9 mouse cellular contexts compared by ENCODE assay signal in genomic region chr3:107630682-107631522, GRCm38 (mm10). TPM values are rescaled to one million over a fixed set of nuclear protein-coding genes. Genes with fewer than 3 reads are reported as not detected.
DNase-seq lines count a peak whose midpoint lies in the region; ATAC-seq and TF ChIP-seq lines count a peak whose summit lies in the region.
"Had no signal": no experiment of that assay in that cellular context is flagged by ENCODE, and none has a peak within 500 bp of the region (broad histone marks: within the 10 kb centered on the region; RNA-seq: fewer than 3 reads in every experiment).

TSS of gene Gm10961 (plus strand) at chr3:107631322.

- intact Hi-C loops in left cerebral cortex, postnatal 14 days (cut with DNase I), result loop anchor here (5.0 kb wide), 1 partner anchor 56 kb away; no protein-coding TSS in a partner anchor

- H3K4me1 ChIP-seq in forebrain, embryonic 15.5 days, result peaks cover 21% of the 10 kb centered on the region

- H3K27ac ChIP-seq in forebrain, embryonic 15.5 days (replicated peaks), result peak within 1 kb of the TSS; percentile 99

- TF ChIP-seq POLR2A in brain, embryonic 14.5 days (IDR thresholded peaks at IDR 0.05; ENCODE audit: borderline replicate concordance, extremely low read depth, insufficient read depth, insufficient read length, poor library complexity, severe bottlenecking), result no peak

- no peak for TF ChIP-seq CTCF in brain, embryonic 14.5 days (IDR thresholded peaks at IDR 0.05; ENCODE audit: borderline replicate concordance, extremely low read depth, insufficient read depth, insufficient read length)

- ATAC-seq in forebrain, embryonic 15.5 days (replicated peaks), result peak; percentile 80
- peak; percentile 36 for ATAC-seq in inflammation-experienced regulatory T-cells, adult 6 months
- peak; percentile 35 for ATAC-seq in megakaryocyte progenitor cell, adult 5-6 weeks (replicated peaks; ENCODE audit: poor library complexity)

- H3K27me3 ChIP-seq in forebrain, embryonic 15.5 days, result no peaks in the 10 kb centered on the region

- under 1% methylated on average over 48 of the region's 48 CpGs for WGBS in forebrain, embryonic 15.5 days

- H3K9ac ChIP-seq in forebrain, embryonic 15.5 days (replicated peaks), result peak within 1 kb of the TSS; percentile 100

- H3K4me2 ChIP-seq in forebrain, embryonic 15.5 days (replicated peaks), result peak within 1 kb of the TSS; percentile 70

- DNase-seq in spleen, postnatal 36 days (ENCODE audit: low spot score in 2 of 2), result peak; percentile 11 to 12
- DNase-seq in spleen, postnatal 4 days (ENCODE audit: low spot score in 2 of 2), result no peak
- peak; percentile 76 for DNase-seq in brain, embryonic 14.5 days (ENCODE audit: low read depth)
- peak; percentile 35 to 61 for DNase-seq in left cerebral cortex, postnatal 14 days (ENCODE audit: low spot score in 2 of 2)
- peak; percentile 71 for DNase-seq in telencephalon, adult 2 months (ENCODE audit: low read depth, low spot score)

- H3K9me3 ChIP-seq in forebrain, embryonic 15.5 days, result no peaks in the 10 kb centered on the region

- H3K36me3 ChIP-seq in forebrain, embryonic 15.5 days, result peaks cover 26% of the 10 kb centered on the region

- H3K4me3 ChIP-seq in forebrain, embryonic 15.5 days, result peak within 1 kb of the TSS; percentile 82

RNA-seq across cellular contexts. Expression of gene Gm10961, which starts in this region (rescaled TPM):
- polyA plus RNA-seq in brain, embryonic 14.5 days (2012; rRNA removed), result not detected in 2 replicates
- polyA plus RNA-seq in forebrain, embryonic 15.5 days (2015; fragmentation: Nextera tagmentation; extraction: Ambion mirVana), result not detected in 2 replicates
- not detected for polyA plus RNA-seq in inflammation-experienced regulatory T-cells, adult 6 months (2017; shearing (Covaris generic))
- not detected for total RNA-seq in left cerebral cortex, postnatal 14 days (2021)
- not detected in 2 replicates for total RNA-seq in megakaryocyte progenitor cell, adult 5-6 weeks (2015)
- total RNA-seq in megakaryocyte progenitor cell, adult 5-6 weeks (2017), result not detected in 2 replicates
- total RNA-seq: heart, postnatal 36 days had no signal

Comparison
In these comparisons a context has a peak if more than half of its experiments do, and no peak if none do; other contexts are left out.
1. DNase-seq: peak in spleen, postnatal 36 days (2 of 2) and telencephalon, adult 2 months (single experiment); none in spleen, postnatal 4 days (0 of 2).
2. Peak in DNase-seq in brain, embryonic 14.5 days; RNA of the gene not detected or under 1 TPM.
3. Peak in ATAC-seq, H3K4me3 ChIP-seq, H3K27ac ChIP-seq, H3K9ac ChIP-seq and H3K4me2 ChIP-seq in forebrain, embryonic 15.5 days; RNA of the gene not detected or under 1 TPM.
4. Peak in ATAC-seq in inflammation-experienced regulatory T-cells, adult 6 months; RNA of the gene not detected or under 1 TPM.
5. Peak in DNase-seq in left cerebral cortex, postnatal 14 days; RNA of the gene not detected or under 1 TPM.
6. Peak in ATAC-seq in megakaryocyte progenitor cell, adult 5-6 weeks; RNA of the gene not detected or under 1 TPM.
7. Peak in every context shown above with its lines, with median percentiles within 50 percentile points of each other: ATAC-seq.